Mouse (Mus musculus): ENCODE measurements around the gene Cept1. TPM values are rescaled to one million over a fixed set of nuclear protein-coding genes. Genes with fewer than 3 reads are reported as not detected.
A peak's percentile ranks its signal among the peaks of the same experiment; 100 is the strongest.

Cept1 gene
- polyA plus RNA-seq, 2 experiments = 10.8 to 27.1 TPM

GRCm38 (mm10) chr3:106544721-106545316 is 2.8 kb downstream of the Cept1 start:
- Histone ChIP-seq H3K36me3 (replicated peaks; ENCODE audit: control insufficient read depth, insufficient read depth, low read depth) (no peaks in the 10 kb centered on the region), H3K4me3 (ENCODE audit: insufficient read depth in 1 of 2, low read depth in 2 of 2, low read length in 2 of 2) (no peak overlapping the region), H3K9ac (replicated peaks) (no peak overlapping the region), H3K9me3 (ENCODE audit: control insufficient read depth, low read length) (no peaks in the 10 kb centered on the region), H3K4me1 (replicated peaks; ENCODE audit: control insufficient read depth in 2 of 2, insufficient read depth in 2 of 2, low read length in 1 of 2) (peaks cover 8 to 10% of the 10 kb centered on the region in 2 experiments; a peak in 3 of 4 replicates), H3K27ac (no peak overlapping the region), H3K27me3 (ENCODE audit: control insufficient read depth, insufficient read depth, low read length) (no peaks in the 10 kb centered on the region), H3K4me2 (ENCODE audit: low read depth) (peak overlapping the region; percentile 79)
- no peak for ATAC-seq (ENCODE audit: insufficient read depth)
- TF ChIP-seq EP300 (IDR thresholded peaks at IDR 0.05; ENCODE audit: low read depth) (no peak), CTCF (IDR thresholded peaks at IDR 0.05; ENCODE audit: low read depth) (no peak)
- 73% methylated on average over 8 of the region's 8 CpGs for WGBS (ENCODE audit: insufficient replicate concordance)
- no peak for DNase-seq (ENCODE audit: low read depth in 3 of 3, low spot score in 3 of 3)

GRCm38 (mm10) chr3:106533277-106533676 is 14.3 kb downstream of the Cept1 start:
- no peaks in the 10 kb centered on the region for H3K27me3 ChIP-seq (ENCODE audit: control insufficient read depth, insufficient read depth, low read length)
- H3K36me3 ChIP-seq (replicated peaks; ENCODE audit: control insufficient read depth, insufficient read depth, low read depth) = no peaks in the 10 kb centered on the region; the same call in none of the 2 replicates
- ATAC-seq (ENCODE audit: insufficient read depth) (0 out of 2 replicates have a peak, but pooled peaks have one; percentile 11), DNase-seq (ENCODE audit: low read depth in 3 of 3, low spot score in 3 of 3) (no peak)
- H3K9me3 ChIP-seq (ENCODE audit: control insufficient read depth, low read length) = no peaks in the 10 kb centered on the region
- H3K4me1 ChIP-seq (replicated peaks; ENCODE audit: control insufficient read depth in 2 of 2, insufficient read depth in 2 of 2, low read length in 1 of 2) = no peaks in the 10 kb centered on the region
- no peak overlapping the region for H3K4me3 ChIP-seq (ENCODE audit: insufficient read depth in 1 of 2, low read depth in 2 of 2, low read length in 2 of 2)
- 36% methylated on average over 2 of the region's 2 CpGs for WGBS (ENCODE audit: insufficient replicate concordance)
- TF ChIP-seq EP300 (IDR thresholded peaks at IDR 0.05; ENCODE audit: low read depth) (no peak), CTCF (IDR thresholded peaks at IDR 0.05; ENCODE audit: low read depth) (no peak)
- no peak overlapping the region for H3K4me2 ChIP-seq (ENCODE audit: low read depth)
- no peak overlapping the region for H3K27ac ChIP-seq
- no peak overlapping the region for H3K9ac ChIP-seq (replicated peaks)

- ATAC-seq (ENCODE audit: insufficient read depth) = no peak
- WGBS (ENCODE audit: insufficient replicate concordance) = 70% methylated on average over 2 of the region's 2 CpGs
Observed at GRCm38 (mm10) chr3:106528032-106528431, 19.6 kb downstream of the Cept1 start.

GRCm38 (mm10) chr3:106526411-106526810 is 21.2 kb downstream of the Cept1 start:
- Histone ChIP-seq H3K4me3 (ENCODE audit: insufficient read depth in 1 of 2, low read depth in 2 of 2, low read length in 2 of 2) (no peak overlapping the region), H3K4me2 (ENCODE audit: low read depth) (no peak overlapping the region), H3K4me1 (replicated peaks; ENCODE audit: control insufficient read depth in 2 of 2, insufficient read depth in 2 of 2, low read length in 1 of 2) (no peaks in the 10 kb centered on the region), H3K27me3 (ENCODE audit: control insufficient read depth, insufficient read depth, low read length) (no peaks in the 10 kb centered on the region), H3K36me3 (replicated peaks; ENCODE audit: control insufficient read depth, insufficient read depth, low read depth) (no peaks in the 10 kb centered on the region; the same call in 1 of the 2 replicates), H3K27ac (no peak overlapping the region), H3K9ac (replicated peaks) (no peak overlapping the region), H3K9me3 (ENCODE audit: control insufficient read depth, low read length) (no peaks in the 10 kb centered on the region)
- no peak for ATAC-seq (ENCODE audit: insufficient read depth)
- TF ChIP-seq CTCF (IDR thresholded peaks at IDR 0.05; ENCODE audit: low read depth) = no peak
- no peak for TF ChIP-seq EP300 (IDR thresholded peaks at IDR 0.05; ENCODE audit: low read depth)
- no peak for DNase-seq (ENCODE audit: low read depth in 3 of 3, low spot score in 3 of 3)
- 74% methylated on average over 2 of the region's 2 CpGs for WGBS (ENCODE audit: insufficient replicate concordance)

More at GRCm38 (mm10) chr3:106528032-106528431, 19.6 kb downstream of the Cept1 start:
- no peaks in the 10 kb centered on the region for H3K27me3 ChIP-seq (ENCODE audit: control insufficient read depth, insufficient read depth, low read length)
- no peaks in the 10 kb centered on the region; the same call in 1 of the 2 replicates for H3K36me3 ChIP-seq (replicated peaks; ENCODE audit: control insufficient read depth, insufficient read depth, low read depth)
- TF ChIP-seq EP300 (IDR thresholded peaks at IDR 0.05; ENCODE audit: low read depth) (no peak), CTCF (IDR thresholded peaks at IDR 0.05; ENCODE audit: low read depth) (no peak)
- no peak overlapping the region for H3K9ac ChIP-seq (replicated peaks)
- no peaks in the 10 kb centered on the region for H3K4me1 ChIP-seq (replicated peaks; ENCODE audit: control insufficient read depth in 2 of 2, insufficient read depth in 2 of 2, low read length in 1 of 2)
- no peak overlapping the region for H3K27ac ChIP-seq
- H3K4me2 ChIP-seq (ENCODE audit: low read depth) = no peak overlapping the region
- H3K9me3 ChIP-seq (ENCODE audit: control insufficient read depth, low read length) = no peaks in the 10 kb centered on the region
- no peak overlapping the region for H3K4me3 ChIP-seq (ENCODE audit: insufficient read depth in 1 of 2, low read depth in 2 of 2, low read length in 2 of 2)
- no peak for DNase-seq (ENCODE audit: low read depth in 3 of 3, low spot score in 3 of 3)

- Histone ChIP-seq H3K27ac (no peak overlapping the region), H3K9ac (replicated peaks) (no peak overlapping the region), H3K36me3 (replicated peaks; ENCODE audit: control insufficient read depth, insufficient read depth, low read depth) (no peaks in the 10 kb centered on the region), H3K4me3 (ENCODE audit: insufficient read depth in 1 of 2, low read depth in 2 of 2, low read length in 2 of 2) (no peak overlapping the region), H3K9me3 (ENCODE audit: control insufficient read depth, low read length) (no peaks in the 10 kb centered on the region), H3K4me1 (replicated peaks; ENCODE audit: control insufficient read depth in 2 of 2, insufficient read depth in 2 of 2, low read length in 1 of 2) (no peaks in the 10 kb centered on the region), H3K27me3 (ENCODE audit: control insufficient read depth, insufficient read depth, low read length) (no peaks in the 10 kb centered on the region), H3K4me2 (ENCODE audit: low read depth) (no peak overlapping the region)
- ATAC-seq (ENCODE audit: insufficient read depth) = no peak
- 78% methylated on average over 1 of the region's 1 CpGs for WGBS (ENCODE audit: insufficient replicate concordance)
- TF ChIP-seq EP300 (IDR thresholded peaks at IDR 0.05; ENCODE audit: low read depth) = no peak
- no peak for TF ChIP-seq CTCF (IDR thresholded peaks at IDR 0.05; ENCODE audit: low read depth)
- DNase-seq (ENCODE audit: low read depth in 3 of 3, low spot score in 3 of 3) = no peak
Observed at GRCm38 (mm10) chr3:106522730-106523129, 24.9 kb downstream of the Cept1 start.

Data from liver, embryonic 14.5 days (tissue).